Mouse (Mus musculus): ENCODE results near the gene Atp6v1g2. TPM values are rescaled to one million over a fixed set of nuclear protein-coding genes. Genes with fewer than 3 reads are reported as not detected.

Atp6v1g2 gene
- polyA plus RNA-seq, 1 experiment from 2014 or later = 151 TPM

GRCm38 (mm10) chr17:35240384-35241304 lies 7.2 kb downstream of the Atp6v1g2 start:
- Histone ChIP-seq H3K4me1 (ENCODE audit: control insufficient read depth, insufficient read depth, low read depth, low read length) (peaks cover 41% of the 10 kb centered on the region), H3K9me3 (ENCODE audit: control insufficient read depth, low read length) (no peaks in the 10 kb centered on the region), H3K27me3 (replicated peaks; ENCODE audit: control insufficient read depth, insufficient read depth, low read length) (no peaks in the 10 kb centered on the region), H3K9ac (ENCODE audit: low read depth, low read length) (peak overlapping the region; percentile 64), H3K4me2 (ENCODE audit: low read length) (peak overlapping the region; percentile 78), H3K27ac (ENCODE audit: low read depth, low read length) (peak overlapping the region; percentile 89), H3K36me3 (ENCODE audit: control insufficient read depth, insufficient read depth, low read length) (peaks cover 21% of the 10 kb centered on the region), H3K4me3 (ENCODE audit: low read length) (peak overlapping the region; percentile 69)
- 30% methylated on average over 12 of the region's 12 CpGs for WGBS
- ATAC-seq = peak; percentile 1; the same call in 1 of the 2 replicates

DNA sequence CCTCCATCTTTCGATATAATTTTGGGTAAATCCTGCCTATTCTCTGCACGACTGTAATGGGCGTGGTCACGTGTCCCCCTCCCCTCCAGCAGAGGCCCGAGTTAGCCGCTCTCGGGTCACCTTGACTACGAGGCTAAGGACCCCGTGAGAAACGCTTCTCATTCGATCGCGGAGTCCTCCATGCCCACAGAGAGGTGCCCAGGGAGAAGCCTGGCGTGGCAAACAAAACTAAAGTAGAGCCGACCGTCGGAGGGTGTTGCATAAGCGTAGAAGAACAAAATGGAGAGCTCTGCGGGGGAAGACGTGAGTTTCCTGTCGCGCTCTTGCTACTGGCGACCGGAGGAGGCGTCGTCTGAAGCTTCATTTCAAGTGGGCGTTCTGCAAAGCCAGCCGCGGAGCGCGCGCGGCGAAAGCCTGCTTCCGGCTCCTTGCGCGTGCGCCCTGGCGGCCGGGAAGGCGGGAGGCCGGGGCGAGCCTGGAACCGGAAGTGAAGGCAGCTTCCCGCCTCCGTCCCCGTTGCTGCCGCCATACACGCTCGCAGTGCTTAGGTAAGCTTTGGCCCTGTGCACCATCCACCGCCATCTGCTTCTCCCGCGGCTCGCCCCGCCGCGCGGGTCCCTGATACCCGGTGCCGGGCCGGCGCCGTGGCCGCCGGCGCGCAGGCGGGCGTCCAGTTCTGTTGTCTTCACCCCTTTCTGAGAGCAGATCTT lies 8.0 kb downstream of the Atp6v1g2 start, which contains the start of gene Ddx39b:
Gene Ddx39b (plus strand): TSS at position 442 of the 710 bp plus-strand sequence.
- H3K4me1 ChIP-seq (ENCODE audit: control insufficient read depth, insufficient read depth, low read depth, low read length) = peaks cover 49% of the 10 kb centered on the region
- peak; percentile 91 for ATAC-seq
- H3K4me2 ChIP-seq (ENCODE audit: low read length) = peak within 1 kb of the TSS; percentile 78
- peaks cover 28% of the 10 kb centered on the region for H3K36me3 ChIP-seq (ENCODE audit: control insufficient read depth, insufficient read depth, low read length)
- peak within 1 kb of the TSS; percentile 89 for H3K27ac ChIP-seq (ENCODE audit: low read depth, low read length)
- H3K9ac ChIP-seq (ENCODE audit: low read depth, low read length) = peak within 1 kb of the TSS; percentile 95
- no peaks in the 10 kb centered on the region for H3K27me3 ChIP-seq (replicated peaks; ENCODE audit: control insufficient read depth, insufficient read depth, low read length)
- WGBS = 0% methylated on average over 68 of the region's 69 CpGs
- H3K9me3 ChIP-seq (ENCODE audit: control insufficient read depth, low read length) = no peaks in the 10 kb centered on the region
- peak within 1 kb of the TSS; percentile 69 for H3K4me3 ChIP-seq (ENCODE audit: low read length)

- under 1% methylated on average over 55 of the region's 55 CpGs for WGBS
- H3K4me1 ChIP-seq (ENCODE audit: control insufficient read depth, insufficient read depth, low read depth, low read length) = peaks cover 43% of the 10 kb centered on the region
- no peaks in the 10 kb centered on the region for H3K27me3 ChIP-seq (replicated peaks; ENCODE audit: control insufficient read depth, insufficient read depth, low read length)
- peak overlapping the region; percentile 69 for H3K4me3 ChIP-seq (ENCODE audit: low read length)
- H3K27ac ChIP-seq (ENCODE audit: low read depth, low read length) = peak overlapping the region; percentile 89
- H3K36me3 ChIP-seq (ENCODE audit: control insufficient read depth, insufficient read depth, low read length) = peaks cover 36% of the 10 kb centered on the region
- peak overlapping the region; percentile 78 for H3K4me2 ChIP-seq (ENCODE audit: low read length)
- H3K9ac ChIP-seq (ENCODE audit: low read depth, low read length) = peak overlapping the region; percentile 95
- peak; percentile 47 for ATAC-seq
- H3K9me3 ChIP-seq (ENCODE audit: control insufficient read depth, low read length) = no peaks in the 10 kb centered on the region
Measured at GRCm38 (mm10) chr17:35242015-35242941, 8.8 kb downstream of the Atp6v1g2 start.

- peak overlapping the region; percentile 95 for H3K9ac ChIP-seq (ENCODE audit: low read depth, low read length)
- H3K36me3 ChIP-seq (ENCODE audit: control insufficient read depth, insufficient read depth, low read length) = peaks cover 40% of the 10 kb centered on the region
- H3K4me1 ChIP-seq (ENCODE audit: control insufficient read depth, insufficient read depth, low read depth, low read length) = peaks cover 38% of the 10 kb centered on the region
- WGBS = 2% methylated on average over 16 of the region's 16 CpGs
- no peaks in the 10 kb centered on the region for H3K27me3 ChIP-seq (replicated peaks; ENCODE audit: control insufficient read depth, insufficient read depth, low read length)
- H3K27ac ChIP-seq (ENCODE audit: low read depth, low read length) = peak overlapping the region; percentile 89
- peak overlapping the region; percentile 78 for H3K4me2 ChIP-seq (ENCODE audit: low read length)
- peak overlapping the region; percentile 69 for H3K4me3 ChIP-seq (ENCODE audit: low read length)
- no peak for ATAC-seq
- no peaks in the 10 kb centered on the region for H3K9me3 ChIP-seq (ENCODE audit: control insufficient read depth, low read length)
Measured at GRCm38 (mm10) chr17:35243086-35243485, 9.6 kb downstream of the Atp6v1g2 start.

GRCm38 (mm10) chr17:35244999-35245398 lies 11.5 kb downstream of the Atp6v1g2 start:
- WGBS = 63% methylated on average over 2 of the region's 2 CpGs
- peaks cover 38% of the 10 kb centered on the region for H3K4me1 ChIP-seq (ENCODE audit: control insufficient read depth, insufficient read depth, low read depth, low read length)
- ATAC-seq = no peak
- H3K4me2 ChIP-seq (ENCODE audit: low read length) = peak overlapping the region; percentile 78
- H3K27me3 ChIP-seq (replicated peaks; ENCODE audit: control insufficient read depth, insufficient read depth, low read length) = no peaks in the 10 kb centered on the region
- H3K27ac ChIP-seq (ENCODE audit: low read depth, low read length) = no peak overlapping the region
- peak overlapping the region; percentile 15; the same call in 1 of the 2 replicates for H3K9ac ChIP-seq (ENCODE audit: low read depth, low read length)
- H3K9me3 ChIP-seq (ENCODE audit: control insufficient read depth, low read length) = no peaks in the 10 kb centered on the region
- H3K4me3 ChIP-seq (ENCODE audit: low read length) = 0 out of 2 replicates have a peak overlapping the region, but pooled peaks have one; percentile 2
- H3K36me3 ChIP-seq (ENCODE audit: control insufficient read depth, insufficient read depth, low read length) = peaks cover 58% of the 10 kb centered on the region

DNA sequence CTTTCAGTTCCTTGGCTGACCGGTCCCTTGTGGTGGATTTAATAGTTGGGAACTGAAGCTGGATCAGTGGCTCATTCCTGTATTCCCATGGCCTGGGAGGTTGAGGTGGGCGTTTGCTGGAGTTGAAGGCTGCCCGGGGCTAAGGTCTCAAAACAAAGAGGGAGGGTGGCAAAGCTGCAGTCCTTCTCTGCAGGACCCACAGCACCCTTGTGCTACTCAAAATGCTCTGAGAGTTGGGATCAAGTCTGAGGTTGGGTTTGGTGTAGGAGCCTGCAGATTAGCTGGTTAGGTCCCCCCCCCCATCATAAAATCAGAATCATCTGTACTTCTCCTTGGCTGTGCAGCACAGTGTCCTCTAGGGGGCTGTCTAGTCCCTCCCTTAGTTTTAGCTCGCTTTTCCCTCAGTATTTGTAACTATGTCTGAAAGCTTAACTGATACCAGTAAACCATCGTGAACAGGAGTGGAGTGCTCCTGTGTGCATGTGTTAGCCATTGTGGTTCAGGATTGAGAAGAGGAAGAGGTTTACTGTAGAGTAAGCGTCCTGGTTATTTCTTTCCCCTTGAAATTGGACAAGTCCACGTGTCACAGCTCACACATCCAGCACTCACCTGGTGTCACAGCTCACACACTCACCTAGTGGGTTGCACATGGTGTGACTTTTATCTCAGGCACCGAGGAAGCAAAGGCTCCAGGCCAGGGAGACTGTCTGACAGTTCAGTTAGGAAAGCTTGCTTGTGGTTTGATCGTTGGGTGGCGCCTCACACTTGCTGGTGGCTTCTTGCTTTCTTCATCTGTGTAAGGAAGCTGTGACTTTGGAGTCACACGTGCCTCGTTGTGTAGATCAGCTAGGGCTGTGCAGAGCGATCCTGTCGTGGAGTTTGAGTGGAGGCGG lies 12.5 kb downstream of the Atp6v1g2 start:
- Histone ChIP-seq H3K4me2 (ENCODE audit: low read length) (0 out of 2 replicates have a peak overlapping the region, but pooled peaks have one; percentile 4), H3K9me3 (ENCODE audit: control insufficient read depth, low read length) (no peaks in the 10 kb centered on the region), H3K4me1 (ENCODE audit: control insufficient read depth, insufficient read depth, low read depth, low read length) (peaks cover 32% of the 10 kb centered on the region), H3K9ac (ENCODE audit: low read depth, low read length) (no peak overlapping the region), H3K27me3 (replicated peaks; ENCODE audit: control insufficient read depth, insufficient read depth, low read length) (no peaks in the 10 kb centered on the region), H3K36me3 (ENCODE audit: control insufficient read depth, insufficient read depth, low read length) (peaks cover 68% of the 10 kb centered on the region), H3K27ac (ENCODE audit: low read depth, low read length) (no peak overlapping the region), H3K4me3 (ENCODE audit: low read length) (no peak overlapping the region)
- WGBS = 78% methylated on average over 15 of the region's 15 CpGs
- no peak for ATAC-seq

DNA sequence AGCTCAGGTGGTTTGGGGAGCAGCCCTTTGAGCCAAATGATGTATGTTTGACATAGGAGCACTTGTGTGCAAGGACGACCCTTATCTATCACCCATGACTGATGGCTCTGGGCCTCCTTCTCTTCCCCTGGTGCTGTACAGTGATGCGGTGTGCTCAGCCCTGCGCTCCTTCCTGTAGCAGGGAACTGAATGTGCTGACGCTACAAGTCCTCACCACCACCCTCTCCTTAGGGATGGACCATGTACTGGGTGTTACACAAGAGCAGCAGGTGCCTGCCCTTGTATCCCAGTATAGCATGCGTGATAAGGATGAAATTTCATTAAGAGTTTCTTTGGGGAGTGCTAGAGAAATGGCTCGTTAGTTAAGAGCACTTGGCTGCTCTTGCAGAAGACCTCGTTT lies 13.7 kb downstream of the Atp6v1g2 start:
- no peak for ATAC-seq
- WGBS = 82% methylated on average over 7 of the region's 7 CpGs
- no peaks in the 10 kb centered on the region for H3K9me3 ChIP-seq (ENCODE audit: control insufficient read depth, low read length)
- no peaks in the 10 kb centered on the region for H3K27me3 ChIP-seq (replicated peaks; ENCODE audit: control insufficient read depth, insufficient read depth, low read length)
- no peak overlapping the region for H3K4me2 ChIP-seq (ENCODE audit: low read length)
- H3K27ac ChIP-seq (ENCODE audit: low read depth, low read length) = no peak overlapping the region
- H3K36me3 ChIP-seq (ENCODE audit: control insufficient read depth, insufficient read depth, low read length) = peaks cover 77% of the 10 kb centered on the region
- no peak overlapping the region for H3K4me3 ChIP-seq (ENCODE audit: low read length)
- peaks cover 32% of the 10 kb centered on the region for H3K4me1 ChIP-seq (ENCODE audit: control insufficient read depth, insufficient read depth, low read depth, low read length)
- H3K9ac ChIP-seq (ENCODE audit: low read depth, low read length) = no peak overlapping the region

DNA sequence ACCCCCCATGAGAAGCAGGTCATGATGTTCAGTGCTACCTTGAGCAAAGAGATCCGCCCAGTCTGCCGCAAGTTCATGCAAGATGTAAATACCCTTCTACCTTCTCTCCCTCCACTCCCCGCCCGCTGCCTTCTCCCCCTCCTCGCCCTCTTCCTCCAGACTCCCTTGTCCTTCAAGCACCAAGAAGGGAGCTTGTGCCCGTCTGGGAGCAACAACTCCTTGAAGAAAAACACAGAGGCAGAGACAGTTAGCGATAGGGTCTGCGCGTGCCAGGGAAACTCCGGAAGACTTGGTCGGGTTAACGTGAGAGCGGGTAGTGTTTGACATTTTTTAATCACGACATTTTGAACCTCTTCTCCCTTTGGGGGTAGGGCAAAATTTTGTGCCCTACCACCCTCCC lies 15.5 kb downstream of the Atp6v1g2 start:
- no peak overlapping the region for H3K9ac ChIP-seq (ENCODE audit: low read depth, low read length)
- no peak overlapping the region for H3K4me3 ChIP-seq (ENCODE audit: low read length)
- H3K36me3 ChIP-seq (ENCODE audit: control insufficient read depth, insufficient read depth, low read length) = peaks cover 89% of the 10 kb centered on the region
- no peak for ATAC-seq
- H3K9me3 ChIP-seq (ENCODE audit: control insufficient read depth, low read length) = no peaks in the 10 kb centered on the region
- no peak overlapping the region for H3K4me2 ChIP-seq (ENCODE audit: low read length)
- H3K4me1 ChIP-seq (ENCODE audit: control insufficient read depth, insufficient read depth, low read depth, low read length) = peaks cover 26% of the 10 kb centered on the region
- 85% methylated on average over 14 of the region's 14 CpGs for WGBS
- H3K27ac ChIP-seq (ENCODE audit: low read depth, low read length) = no peak overlapping the region
- no peaks in the 10 kb centered on the region for H3K27me3 ChIP-seq (replicated peaks; ENCODE audit: control insufficient read depth, insufficient read depth, low read length)

All from hindbrain, embryonic 16.5 days (tissue).